Mouse (Mus musculus) T-helper 17 cell (primary cell): ENCODE measurements around the gene Kcnq1.

ENCODE experiments used
- in situ Hi-C, 2 experiments: fragments of 300-600 bp; cut with MboI, MseI; formaldehyde crosslinking; loops; 1 replicate in 1 of 2; 2 replicates in 1 of 2; pipeline ENCODE4 v1.15.1; 2025; ENCODE audit warnings: high pct_unique_total_duplicates in 2 of 2

Gene Kcnq1

DNA sequence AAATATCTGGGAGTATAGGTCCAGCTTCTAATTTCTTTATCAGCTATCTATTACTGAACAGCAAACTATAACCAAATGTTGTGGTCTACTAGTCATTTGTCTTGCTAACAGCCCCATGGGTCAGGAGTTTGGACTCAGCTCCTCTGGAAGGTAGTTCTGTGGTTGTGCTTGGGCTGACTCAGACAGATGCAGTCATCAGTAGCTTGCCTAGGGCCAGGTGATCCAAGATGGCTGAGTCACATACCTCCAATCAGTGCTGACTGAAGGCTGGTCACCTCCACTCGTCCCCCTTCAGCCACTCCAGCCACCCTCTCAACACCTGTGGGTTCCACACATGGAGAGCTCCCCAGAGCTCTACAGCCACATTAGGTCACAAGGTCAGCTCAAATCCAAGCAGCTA lies 250.9 kb downstream of the Kcnq1 start:
- in situ Hi-C loops, result no loop called here

- in situ Hi-C loops, result no loop called here
Observed at GRCm38 (mm10) chr7:143357831-143358230, 251.7 kb downstream of the Kcnq1 start.

DNA sequence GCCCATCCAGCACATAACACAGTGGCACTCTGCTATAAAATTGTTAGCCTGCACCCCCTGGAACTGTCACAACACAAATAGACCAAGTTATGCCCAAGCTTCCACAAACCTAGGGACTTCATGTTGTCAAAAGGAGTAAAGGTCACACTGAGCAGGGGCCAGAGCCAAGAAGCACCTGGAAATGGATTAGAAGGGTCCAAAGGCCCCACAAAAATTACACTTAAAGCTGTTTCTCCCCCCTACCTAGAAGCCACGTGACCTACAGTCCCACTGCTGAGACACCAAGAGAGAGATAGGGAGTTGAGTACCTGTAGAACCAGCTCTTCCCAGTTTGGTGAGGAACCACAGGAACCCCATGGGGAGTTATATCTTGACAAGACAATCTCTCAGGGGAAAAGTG lies 253.6 kb downstream of the Kcnq1 start:
- in situ Hi-C loops, result no loop called here

GRCm38 (mm10) chr7:143360776-143361175 lies 254.6 kb downstream of the Kcnq1 start:
- in situ Hi-C loops, result no loop called here

- in situ Hi-C loops, result no loop called here
Observed at GRCm38 (mm10) chr7:143364092-143364832, 258.1 kb downstream of the Kcnq1 start.

DNA sequence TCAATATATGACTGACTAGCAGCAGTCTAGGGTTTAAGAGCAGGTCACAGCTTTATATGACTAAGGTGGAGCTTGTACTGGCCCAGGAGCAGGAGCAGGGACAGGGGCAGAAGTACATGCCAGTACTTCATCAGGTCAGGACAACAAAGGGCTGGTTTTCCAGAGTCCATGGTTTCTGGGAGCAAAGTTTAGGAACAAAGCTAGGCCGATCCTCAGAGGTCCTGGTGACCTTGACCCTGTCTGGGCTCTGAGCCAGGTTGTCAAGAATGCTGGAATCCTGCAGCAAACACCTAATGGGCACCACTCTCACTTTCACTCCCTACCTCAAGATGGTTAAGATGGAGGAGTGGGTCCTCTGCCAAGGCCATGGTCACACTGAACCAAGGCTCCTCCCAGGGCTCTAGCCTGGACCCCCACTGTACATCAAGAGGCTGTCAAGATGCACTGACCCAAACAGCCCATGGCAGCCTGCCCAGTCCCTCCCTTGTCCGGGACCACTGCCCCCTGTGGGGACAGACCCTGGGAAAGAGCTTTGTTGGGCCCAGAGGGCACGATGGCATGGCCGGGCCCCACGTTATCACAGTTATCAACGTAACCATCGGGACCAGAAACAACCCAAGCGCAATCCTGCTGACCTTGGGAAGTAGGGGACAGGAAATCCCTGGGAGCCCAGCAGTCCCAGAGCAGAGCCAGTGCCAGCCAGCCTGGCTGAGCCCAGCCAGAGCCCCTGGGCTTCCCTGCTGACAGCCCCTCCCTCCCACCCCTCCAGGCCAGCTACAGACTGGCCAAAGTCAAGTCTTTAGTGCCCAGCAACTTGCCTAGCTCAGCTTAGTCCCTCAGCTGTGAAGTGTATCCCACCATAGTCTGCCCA lies 259.0 kb downstream of the Kcnq1 start:
- in situ Hi-C loops, result no loop called here

- in situ Hi-C loops, result no loop called here
Observed at GRCm38 (mm10) chr7:143367366-143368266, 261.5 kb downstream of the Kcnq1 start.

- in situ Hi-C loops, result no loop called here
Observed at GRCm38 (mm10) chr7:143368267-143368643, 262.1 kb downstream of the Kcnq1 start.

DNA sequence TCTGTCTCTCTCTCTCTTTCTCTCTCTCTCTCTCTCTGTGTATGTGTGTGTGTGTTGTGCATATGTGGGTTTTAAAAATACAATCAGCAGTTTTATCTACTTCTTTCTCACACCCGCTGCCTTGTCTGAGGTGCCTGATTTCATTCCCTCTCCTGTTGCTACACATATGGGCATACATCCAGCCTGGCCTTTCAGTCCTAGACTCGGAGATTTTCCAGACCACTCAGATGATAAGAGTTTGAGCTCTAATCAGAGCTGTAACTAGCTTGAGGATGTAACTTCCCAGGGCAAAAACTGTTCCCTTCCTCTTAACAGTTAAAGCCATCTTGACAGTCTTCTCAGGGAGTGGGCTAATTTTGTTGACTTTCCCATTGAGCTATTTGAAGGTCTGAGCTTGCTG lies 265.2 kb downstream of the Kcnq1 start:
- in situ Hi-C loops, result no loop called here

DNA sequence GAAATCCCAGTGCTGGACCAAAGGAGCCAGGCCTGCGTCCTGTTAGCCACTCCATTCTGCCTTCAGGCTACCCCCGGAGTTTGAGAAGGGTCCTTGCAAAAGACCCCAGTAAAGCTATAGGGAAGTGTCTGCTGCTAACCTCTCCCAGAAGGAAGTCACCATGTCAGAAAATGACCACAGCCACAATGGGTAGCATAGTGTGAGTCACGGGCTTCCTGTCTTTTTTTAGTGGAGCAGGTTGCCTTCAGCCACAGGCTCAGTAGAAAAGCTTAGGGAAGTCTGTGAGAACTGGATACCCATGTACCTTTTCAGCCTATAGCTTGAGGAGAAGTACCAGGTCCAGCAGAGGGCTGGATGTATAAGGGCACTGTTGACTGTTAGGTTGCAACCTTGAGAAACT lies 267.1 kb downstream of the Kcnq1 start:
- in situ Hi-C loops, result no loop called here

GRCm38 (mm10) chr7:143375945-143376344 lies 269.8 kb downstream of the Kcnq1 start:
- in situ Hi-C loops, result no loop called here

GRCm38 (mm10) chr7:143380466-143381073 lies 274.4 kb downstream of the Kcnq1 start:
- in situ Hi-C loops, result no loop called here

DNA sequence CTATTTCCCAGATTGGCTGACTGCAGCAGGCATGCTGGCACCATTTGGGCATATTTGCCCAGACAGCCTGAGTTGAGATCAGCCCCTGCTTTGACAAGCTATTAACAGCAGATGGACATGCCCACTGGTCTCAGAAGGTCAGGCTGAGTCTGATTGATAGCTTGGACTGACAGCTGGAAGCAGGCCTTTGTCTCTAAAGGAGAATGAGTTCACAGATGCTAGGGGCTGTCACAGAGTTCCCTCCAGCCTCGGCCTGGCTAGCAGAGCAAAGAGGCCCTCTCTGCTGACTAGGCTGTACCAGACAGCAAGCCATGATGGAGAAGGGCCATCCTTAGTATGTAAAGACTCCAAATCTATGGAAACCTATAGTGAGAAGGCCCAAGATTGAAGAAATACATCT lies 280.5 kb downstream of the Kcnq1 start:
- in situ Hi-C loops, result no loop called here

GRCm38 (mm10) chr7:143388783-143389695 lies 282.9 kb downstream of the Kcnq1 start:
- in situ Hi-C loops, result no loop called here

DNA sequence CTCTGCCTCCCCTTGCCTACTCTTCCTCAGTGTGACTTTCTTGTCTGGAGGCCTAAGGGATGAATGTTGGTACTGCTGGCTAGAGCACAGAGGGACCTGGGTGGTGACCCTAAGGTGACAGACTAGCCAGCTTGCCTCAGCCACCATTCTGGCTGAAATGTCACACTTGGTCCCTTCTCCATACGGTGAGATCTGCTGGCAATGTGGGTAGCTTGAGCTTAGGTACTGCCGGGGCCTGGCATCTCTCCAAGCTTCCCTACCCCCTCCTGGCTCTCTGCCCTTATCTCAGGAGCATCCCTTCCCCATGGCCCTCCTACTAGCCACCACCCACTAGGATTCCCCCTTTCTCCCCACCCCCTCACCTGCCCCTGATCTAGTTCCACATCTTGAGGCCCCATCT lies 283.7 kb downstream of the Kcnq1 start:
- in situ Hi-C loops, result no loop called here

- in situ Hi-C loops, result no loop called here
Observed at GRCm38 (mm10) chr7:143390277-143390948, 284.3 kb downstream of the Kcnq1 start.

DNA sequence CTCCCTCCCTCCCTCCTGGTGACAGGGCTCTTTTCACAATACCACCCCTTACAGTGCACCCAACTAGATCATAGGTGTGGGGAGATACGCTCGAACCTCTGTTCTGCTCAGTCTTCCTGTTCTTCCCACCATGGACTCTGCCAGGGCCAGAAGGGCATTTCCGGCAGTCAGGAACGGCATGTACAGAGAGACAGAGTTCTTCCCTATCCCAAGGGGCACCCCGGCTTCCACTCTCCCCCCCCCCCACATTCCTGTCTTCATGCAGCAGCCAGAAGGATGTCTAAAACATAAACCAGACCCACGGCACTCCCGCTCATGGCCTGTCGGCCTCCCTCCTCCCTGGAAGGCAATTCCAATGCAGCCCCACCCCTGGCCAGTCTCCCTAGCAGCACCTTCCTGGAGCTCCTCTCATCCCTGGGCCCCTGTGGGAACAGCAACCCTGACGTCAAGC lies 289.0 kb downstream of the Kcnq1 start:
- in situ Hi-C loops, result no loop called here

GRCm38 (mm10) chr7:143399756-143400155 lies 293.6 kb downstream of the Kcnq1 start:
- in situ Hi-C loops, result no loop called here

DNA sequence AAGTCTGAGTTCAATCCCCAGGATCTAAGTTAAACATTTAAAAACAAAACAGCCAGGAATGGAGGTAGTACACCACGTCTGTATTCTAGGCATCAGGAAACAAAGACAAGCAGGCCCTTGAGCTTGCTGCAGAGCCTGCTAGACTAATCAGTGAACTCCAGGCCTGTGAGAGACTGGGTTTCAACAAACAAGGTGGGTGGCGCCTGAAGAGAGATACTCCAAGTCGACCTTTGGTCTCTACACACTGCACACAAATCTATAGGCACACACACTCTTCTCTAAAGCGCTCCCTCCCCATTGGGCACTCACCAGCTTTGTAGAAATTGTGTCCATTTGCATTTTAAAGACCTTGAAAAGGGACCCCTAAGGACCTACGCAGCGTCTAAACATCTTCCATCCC lies 294.4 kb downstream of the Kcnq1 start:
- in situ Hi-C loops, result no loop called here
